Mouse (Mus musculus): ENCODE results near the gene Mrpl2.

The Mrpl2 gene

GRCm38 (mm10) chr17:46645561-46646321 lies at the start of gene Mrpl2, which contains the start of gene Klc4:
Mrpl2 (plus strand) TSS chr17:46646229.
Klc4 (minus strand) TSS chr17:46646022.
- peak; percentile 98 for DNase-seq (ENCODE audit: low spot score)

GRCm38 (mm10) chr17:46597956-46598355 lies 48.1 kb upstream of the Mrpl2 start:
- DNase-seq (ENCODE audit: low spot score): no peak

GRCm38 (mm10) chr17:46598963-46599362 lies 47.1 kb upstream of the Mrpl2 start:
- DNase-seq (ENCODE audit: low spot score): no peak

GRCm38 (mm10) chr17:46600569-46600968 lies 45.5 kb upstream of the Mrpl2 start:
- no peak for DNase-seq (ENCODE audit: low spot score)

GRCm38 (mm10) chr17:46602212-46602611 lies 43.8 kb upstream of the Mrpl2 start:
- no peak for DNase-seq (ENCODE audit: low spot score)

- no peak for DNase-seq (ENCODE audit: low spot score)
Measured at GRCm38 (mm10) chr17:46603229-46603628, 42.8 kb upstream of the Mrpl2 start.

GRCm38 (mm10) chr17:46605126-46605525 lies 40.9 kb upstream of the Mrpl2 start:
- no peak for DNase-seq (ENCODE audit: low spot score)

- DNase-seq (ENCODE audit: low spot score): no peak
Measured at GRCm38 (mm10) chr17:46605987-46606386, 40.0 kb upstream of the Mrpl2 start.

- DNase-seq (ENCODE audit: low spot score): peak; percentile 58
Measured at GRCm38 (mm10) chr17:46609721-46610514, 36.1 kb upstream of the Mrpl2 start.

GRCm38 (mm10) chr17:46611316-46611715 lies 34.7 kb upstream of the Mrpl2 start:
- DNase-seq (ENCODE audit: low spot score): no peak

GRCm38 (mm10) chr17:46612189-46612588 lies 33.8 kb upstream of the Mrpl2 start:
- DNase-seq (ENCODE audit: low spot score): no peak

GRCm38 (mm10) chr17:46612820-46613219 lies 33.2 kb upstream of the Mrpl2 start:
- DNase-seq (ENCODE audit: low spot score): no peak

- no peak for DNase-seq (ENCODE audit: low spot score)
Measured at GRCm38 (mm10) chr17:46613229-46613628, 32.8 kb upstream of the Mrpl2 start.

GRCm38 (mm10) chr17:46617799-46618198 lies 28.2 kb upstream of the Mrpl2 start:
- DNase-seq (ENCODE audit: low spot score): no peak

- peak; percentile 68 for DNase-seq (ENCODE audit: low spot score)
Measured at GRCm38 (mm10) chr17:46618394-46618768, 27.6 kb upstream of the Mrpl2 start.

- DNase-seq (ENCODE audit: low spot score): peak; percentile 66
Measured at GRCm38 (mm10) chr17:46618769-46619682, 27.0 kb upstream of the Mrpl2 start.

GRCm38 (mm10) chr17:46619683-46620357 lies 26.2 kb upstream of the Mrpl2 start:
- peak; percentile 7 for DNase-seq (ENCODE audit: low spot score)

- DNase-seq (ENCODE audit: low spot score): peak; percentile 23
Measured at GRCm38 (mm10) chr17:46621324-46621723, 24.7 kb upstream of the Mrpl2 start.

GRCm38 (mm10) chr17:46622269-46622668 lies 23.8 kb upstream of the Mrpl2 start:
- DNase-seq (ENCODE audit: low spot score): peak; percentile 9

GRCm38 (mm10) chr17:46623819-46624557 lies 22.0 kb upstream of the Mrpl2 start:
- DNase-seq (ENCODE audit: low spot score): peak; percentile 33

- DNase-seq (ENCODE audit: low spot score): no peak
Measured at GRCm38 (mm10) chr17:46624598-46624997, 21.4 kb upstream of the Mrpl2 start.

All from embryo, embryonic 10 days (tissue).